Mouse (Mus musculus) testis, adult 2 months (tissue): ENCODE results near the gene Phxr2. TPM values are rescaled to one million over a fixed set of nuclear protein-coding genes. Genes with fewer than 3 reads are reported as not detected.

Experiments used
- H3K27ac ChIP-seq: fragments of 200-500 bp; 2 replicates; pipeline ENCODE4 v1.5.1; 2012; ENCODE audit warnings: low read depth, low read length; ENCODE audit not compliant: control insufficient read depth, insufficient read depth
- H3K27me3 ChIP-seq: fragments of 200-500 bp; 2 replicates; pipeline ENCODE4 v1.6.1; 2012; ENCODE audit warnings: mild to moderate bottlenecking, low read length, moderate library complexity; ENCODE audit not compliant: control insufficient read depth, insufficient read depth
- H3K36me3 ChIP-seq: fragments of 200-500 bp; 2 replicates; pipeline ENCODE4 v1.6.1; 2012; ENCODE audit warnings: mild to moderate bottlenecking, low read length; ENCODE audit not compliant: control insufficient read depth, insufficient read depth
- H3K4me1 ChIP-seq: fragments of 200-500 bp; 2 replicates; pipeline ENCODE4 v1.6.1; 2012; ENCODE audit warnings: low read length; ENCODE audit not compliant: control insufficient read depth, insufficient read depth
- H3K4me3 ChIP-seq: fragments of 200-500 bp; 2 replicates; pipeline ENCODE4 v1.5.1; 2012; ENCODE audit warnings: low read depth, mild to moderate bottlenecking, low read length, moderate library complexity, mixed read lengths; ENCODE audit not compliant: control insufficient read depth
- CTCF ChIP-seq: fragments of 200-500 bp; IDR thresholded peaks from 2 replicates; pipeline ENCODE4 v1.5.1; 2012; ENCODE audit warnings: low read depth, mild to moderate bottlenecking, inconsistent platforms, low read length, moderate library complexity; ENCODE audit not compliant: control insufficient read depth, insufficient read depth, insufficient replicate concordance
- POLR2A ChIP-seq: fragments of 200-500 bp; IDR thresholded peaks from 2 replicates; pipeline ENCODE4 v1.6.1; 2012; ENCODE audit warnings: low read depth, mild to moderate bottlenecking, inconsistent platforms, low read length, moderate library complexity; ENCODE audit not compliant: control insufficient read depth
- polyA plus RNA-seq: library from polyadenylated mRNA; depleted of rRNA; stranded (reverse); fragments of >200 nt; gene quantifications from 2 replicates; pipeline ENCODE4 v1.2.3, GENCODE M21; 2012; rRNA removed

Gene Phxr2
- polyA plus RNA-seq = not detected in 2 replicates

GRCm38 (mm10) chr10:99126225-99126624 is at the start of gene Phxr2:
TSS of gene Phxr2 (minus strand) at chr10:99126325.
- TF ChIP-seq POLR2A = no peak
- TF ChIP-seq CTCF = no peak
- H3K27ac ChIP-seq = no peak within 1 kb of the TSS
- no peaks in the 10 kb centered on the region for H3K27me3 ChIP-seq
- no peak within 1 kb of the TSS for H3K4me3 ChIP-seq
- no peaks in the 10 kb centered on the region for H3K4me1 ChIP-seq
- no peaks in the 10 kb centered on the region for H3K36me3 ChIP-seq

GRCm38 (mm10) chr10:99172906-99173507 is 46.9 kb upstream of the Phxr2 start:
- Histone ChIP-seq H3K4me3 (no peak overlapping the region), H3K36me3 (no peaks in the 10 kb centered on the region), H3K27ac (no peak overlapping the region; the same call in 1 of the 2 replicates), H3K4me1 (no peaks in the 10 kb centered on the region), H3K27me3 (no peaks in the 10 kb centered on the region)
- no peak for TF ChIP-seq POLR2A
- TF ChIP-seq CTCF = no peak

GRCm38 (mm10) chr10:99171961-99172497 is 45.9 kb upstream of the Phxr2 start:
- peak overlapping the region; percentile 87 for H3K27ac ChIP-seq
- H3K4me1 ChIP-seq = no peaks in the 10 kb centered on the region
- no peak overlapping the region for H3K4me3 ChIP-seq
- no peaks in the 10 kb centered on the region for H3K27me3 ChIP-seq
- TF ChIP-seq POLR2A (peak; percentile 19; the same call in 1 of the 2 replicates), CTCF (no peak)
- H3K36me3 ChIP-seq = no peaks in the 10 kb centered on the region

GRCm38 (mm10) chr10:99169765-99170129 is 43.6 kb upstream of the Phxr2 start:
- Histone ChIP-seq H3K4me1 (no peaks in the 10 kb centered on the region), H3K27ac (peak overlapping the region; percentile 37), H3K36me3 (no peaks in the 10 kb centered on the region), H3K4me3 (no peak overlapping the region), H3K27me3 (no peaks in the 10 kb centered on the region)
- TF ChIP-seq CTCF (no peak), POLR2A (no peak)

GRCm38 (mm10) chr10:99168840-99169764 is 43.0 kb upstream of the Phxr2 start:
- Histone ChIP-seq H3K4me1 (no peaks in the 10 kb centered on the region), H3K27me3 (no peaks in the 10 kb centered on the region), H3K36me3 (no peaks in the 10 kb centered on the region), H3K4me3 (no peak overlapping the region), H3K27ac (peak overlapping the region; percentile 37)
- TF ChIP-seq CTCF = no peak
- no peak for TF ChIP-seq POLR2A

- no peaks in the 10 kb centered on the region for H3K27me3 ChIP-seq
- no peaks in the 10 kb centered on the region for H3K36me3 ChIP-seq
- no peaks in the 10 kb centered on the region for H3K4me1 ChIP-seq
- TF ChIP-seq POLR2A = no peak
- no peak for TF ChIP-seq CTCF
- no peak overlapping the region for H3K27ac ChIP-seq
- no peak overlapping the region for H3K4me3 ChIP-seq
Measured at GRCm38 (mm10) chr10:99168404-99168803, 42.3 kb upstream of the Phxr2 start.

GRCm38 (mm10) chr10:99166392-99166791 is 40.3 kb upstream of the Phxr2 start:
- no peaks in the 10 kb centered on the region for H3K36me3 ChIP-seq
- H3K27ac ChIP-seq = no peak overlapping the region
- H3K4me1 ChIP-seq = no peaks in the 10 kb centered on the region
- no peak overlapping the region for H3K4me3 ChIP-seq
- no peaks in the 10 kb centered on the region for H3K27me3 ChIP-seq
- TF ChIP-seq CTCF = no peak
- no peak for TF ChIP-seq POLR2A
